Mouse (Mus musculus) kidney, postnatal 25 days (tissue): ENCODE results near the gene Heatr9.

ENCODE experiments used
- DNase-seq, 2 experiments: peaks; one replicate each; pipeline ENCODE4 v3.0.0; 2021; ENCODE audit warnings: mixed read lengths in 2 of 2

Heatr9 gene

DNA sequence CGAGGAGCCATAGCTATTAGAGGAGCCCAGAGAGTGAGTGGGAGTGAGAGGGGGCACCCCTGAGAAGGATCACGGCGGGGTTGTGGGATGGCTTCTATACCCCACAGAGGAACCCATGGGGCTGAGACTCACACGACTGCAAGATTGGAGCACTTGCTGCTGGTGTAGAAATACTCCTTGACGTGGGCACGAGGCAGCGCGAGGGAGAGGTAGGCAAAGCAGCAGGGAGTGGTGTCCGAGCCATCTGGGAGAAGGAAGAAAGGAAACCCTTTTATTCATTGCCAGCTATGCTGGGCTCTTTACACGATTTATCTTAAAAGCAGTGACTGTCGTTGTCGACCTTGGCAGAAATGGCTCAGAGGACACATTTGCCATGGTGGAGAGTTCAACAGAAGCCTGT lies 7.0 kb upstream of the Heatr9 start:
- no peak for DNase-seq

DNA sequence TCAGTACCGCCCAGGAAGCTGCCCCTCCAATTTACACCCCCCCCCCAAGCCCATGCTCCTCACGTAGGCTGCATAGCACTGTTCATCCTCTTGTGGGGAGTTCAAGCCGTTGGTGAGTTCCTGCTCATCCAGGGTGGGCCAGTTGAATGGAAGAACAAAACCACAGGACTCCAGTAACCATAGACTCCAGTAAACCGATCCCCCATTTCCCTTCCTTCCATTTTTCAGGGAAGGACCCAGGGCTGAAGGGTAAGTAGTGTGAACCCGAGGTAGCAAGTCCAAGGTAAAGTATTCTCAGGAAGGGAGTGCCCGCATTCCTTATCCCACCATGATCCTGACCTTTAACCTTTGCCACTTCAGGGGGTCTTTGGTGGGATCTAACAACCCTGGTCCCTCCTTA lies 3.6 kb downstream of the Heatr9 start:
- no peak for DNase-seq

DNA sequence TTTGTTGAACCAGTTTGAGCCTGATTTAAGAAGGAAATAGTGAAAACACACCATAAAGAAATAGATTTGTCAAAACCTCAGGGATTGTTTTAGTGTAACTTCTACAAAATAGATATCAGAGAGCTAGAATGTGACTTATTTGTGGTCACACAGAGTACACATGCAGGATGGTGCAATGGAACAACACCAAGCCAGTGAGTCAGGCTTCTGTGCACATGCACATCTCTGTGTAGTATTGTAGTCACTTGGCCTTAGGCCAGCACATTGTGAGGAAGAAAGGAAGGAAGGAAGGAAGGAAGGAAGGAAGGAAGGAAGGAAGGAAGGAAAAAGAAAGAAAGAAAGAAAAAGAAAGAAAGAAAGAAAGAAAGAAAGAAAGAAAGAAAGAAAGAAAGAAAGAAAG lies 4.8 kb downstream of the Heatr9 start:
- no peak for DNase-seq

DNA sequence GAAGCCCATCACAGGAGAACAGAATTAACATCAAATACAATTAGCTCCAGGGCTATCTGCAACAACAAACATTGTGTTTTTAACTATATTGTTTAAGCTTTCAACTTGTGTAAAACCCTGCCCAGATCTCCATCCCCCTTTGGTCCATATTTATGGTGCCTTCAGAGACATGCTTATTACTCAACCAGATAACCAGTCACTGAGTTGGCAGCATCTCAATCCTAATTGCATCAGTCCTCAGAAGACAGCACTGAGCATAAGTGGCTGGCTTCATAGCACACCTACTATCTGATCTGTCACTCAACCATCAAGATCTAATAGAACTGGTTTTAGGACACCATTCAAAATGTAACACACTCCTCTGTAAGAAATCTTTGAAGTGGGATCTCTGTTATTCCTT lies 12.5 kb downstream of the Heatr9 start:
- no peak for DNase-seq

DNA sequence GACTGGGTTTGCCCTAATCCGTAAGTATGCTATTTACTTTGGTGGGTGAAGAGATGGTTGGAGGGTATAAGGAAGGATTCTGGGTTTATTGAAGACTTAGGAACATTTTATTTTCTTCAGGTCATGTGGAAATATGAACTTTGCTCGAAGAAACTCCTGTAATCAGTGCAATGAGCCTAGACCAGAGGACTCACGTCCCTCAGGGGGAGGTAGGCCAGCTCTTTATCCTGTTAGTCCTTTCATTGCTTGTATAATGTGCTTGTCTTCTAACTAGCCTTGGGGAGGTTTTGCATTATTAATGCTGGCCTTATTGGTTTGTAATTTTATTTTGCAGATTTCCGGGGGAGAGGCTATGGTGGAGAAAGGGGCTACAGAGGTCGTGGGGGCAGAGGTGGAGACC lies 17.7 kb downstream of the Heatr9 start:
- no peak for DNase-seq

DNA sequence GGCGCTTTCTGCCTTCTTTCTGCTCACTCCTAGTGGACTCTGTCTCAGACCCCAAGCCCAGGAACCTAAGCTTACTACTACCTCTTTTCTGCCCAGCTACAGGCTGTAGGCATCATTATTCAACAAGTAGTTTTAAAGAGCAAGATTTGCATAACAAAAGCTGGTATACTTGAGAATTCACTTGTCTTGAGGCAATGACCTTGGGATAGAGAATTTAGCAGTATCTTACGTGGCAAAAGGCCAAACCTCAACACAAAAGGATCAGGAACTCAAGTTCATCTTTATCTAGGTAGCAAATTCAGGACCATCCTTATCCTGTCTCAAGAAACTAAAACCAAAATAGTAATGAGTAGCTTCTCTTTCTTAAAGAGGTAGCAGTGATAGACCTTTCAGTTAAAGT lies 26.4 kb downstream of the Heatr9 start:
- no peak for DNase-seq

DNA sequence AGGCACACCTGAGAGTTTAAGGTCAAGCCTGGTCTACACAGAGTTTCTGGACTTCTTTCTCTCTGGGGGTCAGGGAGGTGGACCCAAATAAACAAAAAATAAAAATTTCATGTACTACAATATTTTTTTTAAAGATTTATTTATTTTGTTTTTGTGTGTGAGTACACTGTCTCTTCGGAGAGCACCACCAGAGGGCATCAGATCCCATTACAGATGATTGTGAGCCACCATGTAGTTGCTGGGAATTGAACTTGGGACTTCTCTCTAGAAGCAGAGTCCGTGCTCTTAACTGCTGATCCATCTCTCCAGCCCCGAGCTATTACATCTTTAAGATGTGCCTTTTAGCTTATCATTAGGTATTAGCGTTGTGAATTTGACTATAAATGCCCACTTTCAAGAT lies 30.5 kb downstream of the Heatr9 start:
- DNase-seq, result peak in 1 of 2 experiments; percentile 14

DNA sequence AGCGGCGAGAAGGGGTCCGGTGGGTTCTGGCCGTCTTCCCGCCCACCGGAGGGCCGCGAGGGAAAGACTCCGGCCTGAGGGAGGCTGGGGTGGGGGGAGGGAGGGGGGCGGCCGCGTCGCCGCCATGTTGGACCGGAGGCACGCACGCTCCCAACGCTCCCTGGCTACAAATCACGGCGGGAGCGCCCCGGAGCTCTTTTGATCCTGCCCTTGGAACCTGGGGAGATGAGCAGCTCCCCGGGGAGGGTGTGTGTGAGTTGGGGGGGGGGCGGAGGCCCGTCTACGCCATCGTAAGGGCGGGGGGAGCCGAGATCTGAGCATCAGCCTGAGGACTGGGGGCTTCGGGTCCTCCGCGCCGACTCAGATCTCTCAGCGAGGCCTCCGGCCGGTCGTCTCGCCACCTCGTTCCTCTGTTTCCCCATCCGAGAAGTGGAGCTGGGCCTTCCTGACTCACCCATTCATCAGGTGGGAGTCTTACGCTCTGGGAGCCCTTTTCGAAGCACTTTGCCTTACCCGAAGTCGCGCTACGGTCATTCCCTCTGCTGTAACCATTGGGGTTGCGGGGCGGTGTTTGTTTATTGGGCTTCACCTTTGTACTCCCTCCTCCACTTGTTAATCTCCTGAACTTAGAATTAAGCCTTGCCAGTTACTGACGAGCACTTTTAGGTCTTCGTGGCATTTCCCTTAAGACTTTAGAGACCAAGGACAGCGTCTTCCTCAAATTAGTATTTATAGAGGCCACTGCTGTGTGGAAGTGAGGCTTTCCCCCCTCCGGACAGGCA lies 48.5 kb downstream of the Heatr9 start:
- DNase-seq, result peak; percentile 65 to 79

DNA sequence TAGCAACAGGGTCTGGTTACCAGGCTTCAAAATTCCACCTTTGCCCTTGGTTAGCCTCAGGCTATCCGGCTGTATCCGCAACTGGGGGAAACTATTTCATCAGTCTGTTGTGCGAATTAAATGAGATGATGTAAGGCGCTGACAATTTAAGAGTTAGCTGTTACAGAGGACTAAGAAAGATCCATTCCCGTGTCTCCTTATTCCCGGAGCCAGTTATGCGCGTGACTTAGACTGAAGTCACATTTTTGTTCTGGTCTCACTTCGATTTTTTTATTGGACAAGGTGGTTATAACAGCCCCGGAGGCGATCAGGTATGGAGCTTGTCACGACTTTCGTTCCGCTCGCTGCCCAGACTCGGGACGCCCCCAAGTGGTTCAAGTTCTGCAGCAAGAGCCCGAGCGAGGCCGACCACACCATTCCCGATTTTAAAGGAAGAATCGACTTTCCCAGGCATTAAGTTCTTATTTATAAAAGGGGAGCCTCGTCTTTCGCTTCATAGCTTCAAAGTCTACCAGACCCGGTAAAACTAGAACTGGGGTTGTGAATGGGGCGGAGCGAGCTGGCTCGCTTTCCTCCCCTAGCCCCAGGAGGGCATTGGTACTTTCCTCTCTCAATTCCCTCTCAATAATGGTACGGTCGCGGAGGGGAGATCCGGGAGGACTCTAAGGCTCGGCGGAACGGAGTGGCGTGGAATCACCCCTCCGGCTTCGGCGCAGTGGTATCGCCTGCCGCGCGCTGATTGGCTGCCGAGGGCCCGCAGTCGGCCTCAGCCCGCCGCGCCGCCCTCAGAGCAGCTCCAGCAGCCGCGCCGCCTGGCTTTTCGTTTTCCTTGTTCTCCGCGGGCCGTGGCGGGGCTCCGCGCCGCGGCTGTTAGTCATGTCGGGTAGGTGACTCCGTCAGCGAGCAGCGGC lies 49.4 kb downstream of the Heatr9 start, which contains the start of gene Taf15:
TSS of gene Taf15 (plus strand) at position 763 of the 911 bp plus-strand sequence.
- DNase-seq, result peak; percentile 97 to 99

DNA sequence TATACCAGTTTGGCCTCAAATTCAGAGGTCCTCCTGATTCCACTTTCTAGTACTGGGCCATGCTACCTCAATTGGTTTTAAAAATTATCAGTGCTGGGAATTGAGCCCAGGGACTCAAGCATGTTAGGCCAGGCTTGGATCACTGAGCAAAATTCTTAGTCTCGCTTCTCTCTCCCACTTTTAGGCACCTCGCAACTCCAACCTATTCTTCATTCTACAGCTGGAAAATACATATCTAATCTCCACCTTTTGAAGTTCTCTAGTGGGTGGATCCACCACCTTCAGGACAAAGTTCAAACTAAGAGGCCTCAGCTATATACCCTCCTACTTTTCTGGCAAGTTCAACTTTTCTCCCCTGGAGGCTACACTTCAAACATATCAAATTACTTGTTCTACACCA lies 50.2 kb downstream of the Heatr9 start:
- DNase-seq, result no peak

DNA sequence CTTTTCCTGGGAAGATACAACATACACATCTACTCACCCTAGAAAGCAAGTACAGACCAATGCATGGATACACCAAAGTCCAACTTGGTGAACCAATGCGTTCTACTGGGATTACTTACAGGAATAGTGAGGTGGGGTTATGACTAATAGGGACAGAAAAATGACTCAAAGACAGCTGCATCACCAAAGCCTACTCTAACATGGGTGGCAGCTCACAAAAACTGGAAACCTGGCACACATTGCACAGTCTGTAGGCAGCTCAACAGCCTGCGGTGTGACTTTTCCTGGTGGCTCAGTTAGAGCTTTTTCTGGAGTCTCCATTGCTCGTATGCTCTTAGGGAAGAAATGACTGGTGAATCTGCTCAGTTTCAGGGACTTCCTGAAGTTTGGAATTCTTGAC lies 53.2 kb downstream of the Heatr9 start:
- DNase-seq, result no peak

DNA sequence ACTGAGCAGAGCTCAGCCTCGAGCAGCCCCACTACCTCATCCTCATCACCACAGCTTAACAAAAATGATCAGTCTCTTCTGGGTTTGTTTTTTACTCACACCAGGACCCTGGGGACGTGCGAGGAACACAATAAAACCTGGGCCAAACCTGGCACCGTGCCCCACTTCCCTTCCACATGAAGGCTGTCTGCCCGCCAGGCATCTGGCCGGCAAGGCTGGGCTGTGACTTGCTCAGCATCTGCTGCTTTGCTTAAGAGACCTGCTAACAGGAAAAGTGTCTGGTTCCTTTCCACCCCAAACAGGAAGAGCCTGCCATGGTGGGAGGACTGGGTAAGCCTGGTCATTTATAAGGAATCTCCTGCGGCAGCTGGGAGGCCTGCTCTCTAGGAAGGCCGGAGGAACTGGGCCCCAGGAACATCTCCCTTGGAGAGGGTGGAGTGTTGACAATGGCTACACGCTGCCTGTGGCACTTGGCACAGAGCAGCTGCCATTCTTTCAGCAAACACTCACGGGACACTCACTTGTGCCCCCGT lies 54.8 kb downstream of the Heatr9 start:
- DNase-seq, result peak; percentile 91 to 93

DNA sequence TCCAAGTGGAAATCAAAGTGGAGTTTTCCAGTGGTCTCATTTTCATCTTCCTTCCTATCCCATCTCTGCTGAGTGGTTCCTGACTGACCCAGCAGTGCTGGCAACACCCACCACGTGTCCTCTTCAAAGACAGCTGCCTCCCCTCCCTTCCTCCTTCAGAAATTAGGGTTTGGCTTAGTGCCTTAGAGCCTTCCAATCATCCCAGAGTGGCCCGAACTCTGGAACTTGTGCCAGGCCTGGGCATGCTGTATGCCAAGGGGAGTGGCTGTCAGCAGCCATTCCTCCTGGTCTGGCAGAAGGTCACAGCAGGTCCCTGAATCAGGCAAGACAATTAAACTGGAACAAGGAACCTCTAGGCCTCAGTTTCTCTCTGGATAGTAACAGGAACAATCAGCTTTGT lies 56.0 kb downstream of the Heatr9 start:
- DNase-seq, result peak; percentile 56 to 79

DNA sequence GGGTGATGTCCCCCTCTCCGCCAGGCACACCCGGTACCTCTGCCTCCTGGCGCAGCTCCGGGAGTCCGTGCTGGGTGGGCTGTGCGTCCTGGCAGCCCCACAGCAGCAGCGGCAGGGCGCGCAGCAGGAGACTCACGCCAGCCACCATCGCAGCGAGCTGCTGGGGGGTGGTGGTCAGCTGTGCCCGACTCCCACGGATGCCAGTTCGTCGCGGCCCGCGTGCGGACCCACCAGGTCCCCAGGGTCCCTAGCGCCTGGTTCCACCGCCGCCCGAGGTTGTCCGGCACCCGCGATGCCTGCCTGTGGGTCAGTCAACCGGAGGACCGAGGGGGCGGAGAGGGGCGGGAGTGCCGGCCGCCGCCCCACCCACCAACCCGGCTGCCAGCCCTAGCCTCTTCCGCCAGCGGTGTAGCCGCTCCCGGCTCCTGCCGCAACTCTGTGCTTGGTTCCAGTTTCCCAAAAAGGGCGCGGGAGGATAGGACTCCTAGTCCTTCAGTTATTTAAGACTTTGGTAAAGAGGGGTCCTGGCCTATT lies 59.2 kb downstream of the Heatr9 start, which contains the start of gene Mmp28:
TSS of gene Mmp28 (minus strand) at position 361 of the 534 bp plus-strand sequence.
- DNase-seq, result peak; percentile 77 to 85
